ENCODE assay signal across 8 mouse cellular contexts in the genomic region with DNA sequence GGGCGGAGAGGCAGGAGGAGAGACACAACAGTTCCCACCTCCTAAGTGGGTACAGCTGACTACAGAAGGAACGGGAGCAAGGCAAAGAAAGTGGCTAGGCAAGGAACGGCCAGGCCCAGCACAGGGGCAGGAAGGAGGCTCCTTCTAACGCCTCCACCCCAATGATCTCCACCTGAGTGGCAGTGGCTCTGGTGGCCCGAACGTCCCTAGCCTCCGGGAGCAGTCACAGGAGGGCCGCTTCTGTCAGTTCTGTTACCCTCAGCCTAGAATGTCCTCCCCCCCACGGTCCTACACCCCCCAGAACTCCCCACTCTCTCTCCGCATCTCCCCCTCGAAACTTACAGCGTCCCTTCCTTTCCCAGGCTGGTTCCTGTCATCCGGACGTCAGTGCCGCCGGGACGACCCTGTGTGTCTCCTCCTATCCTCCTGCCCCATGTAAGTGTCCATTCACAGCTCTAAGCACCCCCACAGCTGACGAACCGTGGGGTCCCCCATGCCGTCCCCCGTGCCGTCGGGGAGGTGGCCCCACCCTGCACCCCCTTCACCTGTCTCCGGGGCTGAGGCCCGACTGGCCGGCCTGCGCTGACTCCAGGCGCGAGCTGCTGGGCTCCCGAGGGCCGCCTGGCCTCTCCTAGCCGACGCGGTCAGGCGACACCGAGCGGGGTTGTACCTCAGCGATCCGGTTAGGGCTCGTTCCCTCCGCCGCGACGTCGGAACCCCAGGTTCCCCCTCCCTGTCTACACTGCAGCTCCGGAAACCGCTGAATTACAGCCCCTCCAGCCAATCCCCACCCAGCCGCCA. TPM values are rescaled to one million over a fixed set of nuclear protein-coding genes. Genes with fewer than 3 reads are reported as not detected.
DNase-seq lines count a peak whose midpoint lies in the region; ATAC-seq and TF ChIP-seq lines count a peak whose summit lies in the region.

No protein-coding gene starts in this region.

- no peaks in the 10 kb centered on the region for H3K36me3 ChIP-seq in thymus, adult 2 months (ENCODE audit: control insufficient read depth, insufficient read depth, low read length)
- no peaks in the 10 kb centered on the region for H3K36me3 ChIP-seq in forebrain, embryonic 16.5 days (ENCODE audit: control insufficient read depth, insufficient read depth)
- no peaks in the 10 kb centered on the region for H3K36me3 ChIP-seq in midbrain, embryonic 10.5 days

- TF ChIP-seq CTCF in thymus, adult 2 months (IDR thresholded peaks at IDR 0.05; ENCODE audit: borderline replicate concordance, control insufficient read depth, extremely low read depth, insufficient read depth, low read length, poor library complexity): no peak; the same call in 1 of the 2 replicates

- DNase-seq in thymus, adult 2 months: no peak
- no peak for DNase-seq in thymus, postnatal 25 days
- peak; percentile 29 for DNase-seq in kidney, postnatal 14 days
- DNase-seq in midbrain, embryonic 10.5 days (ENCODE audit: low spot score): no peak
- no peak for DNase-seq in left cerebral cortex, postnatal 10 days (ENCODE audit: extremely low spot score in 1 of 2, low spot score in 2 of 2)

- H3K4me2 ChIP-seq in forebrain, embryonic 16.5 days (ENCODE audit: low read length): peak overlapping the region; percentile 66

- H3K9ac ChIP-seq in forebrain, embryonic 16.5 days (replicated peaks; ENCODE audit: low read depth, low read length): peak overlapping the region; percentile 85

- H3K27me3 ChIP-seq in thymus, adult 2 months (ENCODE audit: control insufficient read depth, insufficient read depth, low read length): no peaks in the 10 kb centered on the region
- H3K27me3 ChIP-seq in forebrain, embryonic 16.5 days (replicated peaks; ENCODE audit: control insufficient read depth, insufficient read depth, low read length): no peaks in the 10 kb centered on the region
- H3K27me3 ChIP-seq in midbrain, embryonic 10.5 days (ENCODE audit: low read depth, poor library complexity, severe bottlenecking): 0 out of 2 replicates have a peak, but pooled peaks cover 6% of the 10 kb centered on the region

- TF ChIP-seq POLR2A in thymus, adult 2 months (IDR thresholded peaks at IDR 0.05; ENCODE audit: control insufficient read depth, extremely low read depth, insufficient read depth, low read length, poor library complexity): no peak

- ATAC-seq in forebrain, embryonic 16.5 days: peak; percentile 98
- no peak for ATAC-seq in megakaryocyte progenitor cell, adult 5-6 weeks (replicated peaks; ENCODE audit: poor library complexity)

- H3K4me1 ChIP-seq in thymus, adult 2 months (replicated peaks; ENCODE audit: control insufficient read depth, insufficient read depth, low read length): peaks cover 22% of the 10 kb centered on the region
- peaks cover 18% of the 10 kb centered on the region for H3K4me1 ChIP-seq in brown adipose tissue, adult 24 weeks (ENCODE audit: control insufficient read depth, insufficient read depth, insufficient read length, low read length)
- H3K4me1 ChIP-seq in forebrain, embryonic 16.5 days (replicated peaks; ENCODE audit: control insufficient read depth, insufficient read depth, low read length): peaks cover 8% of the 10 kb centered on the region
- peaks cover 19% of the 10 kb centered on the region for H3K4me1 ChIP-seq in midbrain, embryonic 10.5 days

- under 1% methylated on average over 47 of the region's 48 CpGs for WGBS in thymus, adult 2 months
- under 1% methylated on average over 48 of the region's 48 CpGs for WGBS in forebrain, embryonic 16.5 days
- WGBS in midbrain, embryonic 10.5 days: under 1% methylated on average over 48 of the region's 48 CpGs

- no peaks in the 10 kb centered on the region for H3K9me3 ChIP-seq in forebrain, embryonic 16.5 days (ENCODE audit: control insufficient read depth, low read length)
- H3K9me3 ChIP-seq in midbrain, embryonic 10.5 days (replicated peaks): no peaks in the 10 kb centered on the region

- H3K4me3 ChIP-seq in thymus, adult 2 months (ENCODE audit: control insufficient read depth, insufficient read depth, low read length): peak overlapping the region; percentile 78
- H3K4me3 ChIP-seq in brown adipose tissue, adult 24 weeks (ENCODE audit: insufficient read depth, low read depth, low read length): peak overlapping the region; percentile 68
- peak overlapping the region; percentile 89 for H3K4me3 ChIP-seq in forebrain, embryonic 16.5 days (replicated peaks; ENCODE audit: low read length)
- H3K4me3 ChIP-seq in midbrain, embryonic 10.5 days: peak overlapping the region; percentile 91

- peak overlapping the region; percentile 51 for H3K27ac ChIP-seq in thymus, adult 2 months (ENCODE audit: control insufficient read depth, insufficient read depth, low read length)
- peak overlapping the region; percentile 85 for H3K27ac ChIP-seq in brown adipose tissue, adult 24 weeks (replicated peaks; ENCODE audit: low read depth, low read length)
- peak overlapping the region; percentile 66 for H3K27ac ChIP-seq in forebrain, embryonic 16.5 days (ENCODE audit: low read length)
- H3K27ac ChIP-seq in midbrain, embryonic 10.5 days (replicated peaks): peak overlapping the region; percentile 94

- intact Hi-C loops in left cerebral cortex, postnatal 10 days (cut with DNase I): no loop called here

RNA-seq across cellular contexts. Expression of gene Stat3, which starts 0.4 kb away (rescaled TPM):
- polyA plus RNA-seq in thymus, adult 2 months (2012; rRNA removed): 140 and 147 TPM in 2 replicates
- 18.8 and 20.9 TPM in 2 replicates for polyA plus RNA-seq in brown adipose tissue, adult 24 weeks (2012; ENCODE audit: insufficient read depth, insufficient read length, missing spikeins)
- 30.6 and 31.5 TPM in 2 replicates for polyA plus RNA-seq in forebrain, embryonic 16.5 days (2015; fragmentation: Nextera tagmentation; extraction: Ambion mirVana)
- 16.9 and 20.4 TPM in 2 replicates for polyA plus RNA-seq in midbrain, embryonic 10.5 days (2016; fragmentation: Nextera tagmentation; extraction: Ambion mirVana)
- 38.3 and 38.6 TPM in 2 replicates for total RNA-seq in megakaryocyte progenitor cell, adult 5-6 weeks (2015)
- total RNA-seq in megakaryocyte progenitor cell, adult 5-6 weeks (2017): 78.6 and 85.3 TPM in 2 replicates
- 10 to 100 TPM; 32.1 to 36.7 TPM for total RNA-seq in left cerebral cortex, postnatal 10 days (2021)

RNA-seq across cellular contexts. Expression of gene Cavin1, which starts 31.8 kb away (rescaled TPM):
- polyA plus RNA-seq in thymus, adult 2 months (2012; rRNA removed): 18.9 and 22.4 TPM in 2 replicates
- polyA plus RNA-seq in brown adipose tissue, adult 24 weeks (2012; ENCODE audit: insufficient read depth, insufficient read length, missing spikeins): 242 and 279 TPM in 2 replicates
- 33.6 and 45.4 TPM in 2 replicates for polyA plus RNA-seq in forebrain, embryonic 16.5 days (2015; fragmentation: Nextera tagmentation; extraction: Ambion mirVana)
- polyA plus RNA-seq in midbrain, embryonic 10.5 days (2016; fragmentation: Nextera tagmentation; extraction: Ambion mirVana): 16.7 and 21.8 TPM in 2 replicates
- 0.51 and 1.7 TPM in 2 replicates for total RNA-seq in megakaryocyte progenitor cell, adult 5-6 weeks (2015)
- 1.4 and 2.5 TPM in 2 replicates for total RNA-seq in megakaryocyte progenitor cell, adult 5-6 weeks (2017)
- 10 to 100 TPM; 17.9 to 20.9 TPM for total RNA-seq in left cerebral cortex, postnatal 10 days (2021)
